Mouse (Mus musculus): ENCODE measurements around the gene Pagr1b. TPM values are rescaled to one million over a fixed set of nuclear protein-coding genes. Genes with fewer than 3 reads are reported as not detected.

Gene Pagr1b
- total RNA-seq, 2 experiments from 2014 or later: 11.8 TPM; not detected in 1

- no peak for ATAC-seq (replicated peaks; ENCODE audit: low FRiP score, poor library complexity, severe bottlenecking)
Observed at GRCm38 (mm10) chr7:126961965-126962364, 54.3 kb downstream of the Pagr1b start.

GRCm38 (mm10) chr7:126961095-126961494 lies 55.2 kb downstream of the Pagr1b start:
- ATAC-seq (replicated peaks; ENCODE audit: low FRiP score, poor library complexity, severe bottlenecking): no peak

GRCm38 (mm10) chr7:126959780-126960179 lies 56.5 kb downstream of the Pagr1b start:
- ATAC-seq (replicated peaks; ENCODE audit: low FRiP score, poor library complexity, severe bottlenecking): no peak

GRCm38 (mm10) chr7:126955125-126955524 lies 61.2 kb downstream of the Pagr1b start:
- ATAC-seq (replicated peaks; ENCODE audit: low FRiP score, poor library complexity, severe bottlenecking): no peak

GRCm38 (mm10) chr7:126952646-126953045 lies 63.6 kb downstream of the Pagr1b start:
- no peak for ATAC-seq (replicated peaks; ENCODE audit: low FRiP score, poor library complexity, severe bottlenecking)

GRCm38 (mm10) chr7:126951741-126952140 lies 64.5 kb downstream of the Pagr1b start:
- no peak for ATAC-seq (replicated peaks; ENCODE audit: low FRiP score, poor library complexity, severe bottlenecking)

Other genes with a start within 250 kb of the Pagr1b start
Only the 30 nearest of the 32 such genes appear.
- 2.1 and 4.3 TPM in 2 replicates for gene Tbx6, start 235.0 kb downstream of the Pagr1b start, total RNA-seq (2015; ENCODE audit: low replicate concordance)
- 2.6 and 2.7 TPM in 2 replicates for gene Tbx6, start 235.0 kb downstream of the Pagr1b start, total RNA-seq (2017; ENCODE audit: low replicate concordance)
- 63.7 and 105 TPM in 2 replicates for gene Ppp4c, start 224.0 kb downstream of the Pagr1b start, total RNA-seq (2015; ENCODE audit: low replicate concordance)
- gene Ppp4c, start 224.0 kb downstream of the Pagr1b start, total RNA-seq (2017; ENCODE audit: low replicate concordance): 52.8 and 67.6 TPM in 2 replicates
- not detected in 2 replicates for gene Fam57b, start 218.8 kb downstream of the Pagr1b start, total RNA-seq (2015; ENCODE audit: low replicate concordance)
- not detected in 2 replicates for gene Fam57b, start 218.8 kb downstream of the Pagr1b start, total RNA-seq (2017; ENCODE audit: low replicate concordance)
- gene 4930451I11Rik, start 184.8 kb downstream of the Pagr1b start, total RNA-seq (2015; ENCODE audit: low replicate concordance): not detected in 2 replicates
- gene 4930451I11Rik, start 184.8 kb downstream of the Pagr1b start, total RNA-seq (2017; ENCODE audit: low replicate concordance): not detected in 2 replicates
- gene Doc2a, start 169.1 kb downstream of the Pagr1b start, total RNA-seq (2015; ENCODE audit: low replicate concordance): not detected in 2 replicates
- not detected in 2 replicates for gene Doc2a, start 169.1 kb downstream of the Pagr1b start, total RNA-seq (2017; ENCODE audit: low replicate concordance)
- gene Hirip3, start 154.5 kb downstream of the Pagr1b start, total RNA-seq (2015; ENCODE audit: low replicate concordance): 50.8 and 63.3 TPM in 2 replicates
- 193 and 296 TPM in 2 replicates for gene Hirip3, start 154.5 kb downstream of the Pagr1b start, total RNA-seq (2017; ENCODE audit: low replicate concordance)
- 19.1 and 20.1 TPM in 2 replicates for gene Ino80e, start 154.1 kb downstream of the Pagr1b start, total RNA-seq (2015; ENCODE audit: low replicate concordance)
- 20.2 and 30.4 TPM in 2 replicates for gene Ino80e, start 154.1 kb downstream of the Pagr1b start, total RNA-seq (2017; ENCODE audit: low replicate concordance)
- 23.1 and 38.2 TPM in 2 replicates for gene Taok2, start 131.8 kb downstream of the Pagr1b start, total RNA-seq (2015; ENCODE audit: low replicate concordance)
- 65.6 and 76.2 TPM in 2 replicates for gene Taok2, start 131.8 kb downstream of the Pagr1b start, total RNA-seq (2017; ENCODE audit: low replicate concordance)
- gene Tmem219, start 93.6 kb downstream of the Pagr1b start, total RNA-seq (2015; ENCODE audit: low replicate concordance): 3.2 and 5.4 TPM in 2 replicates
- 4.0 and 10.4 TPM in 2 replicates for gene Tmem219, start 93.6 kb downstream of the Pagr1b start, total RNA-seq (2017; ENCODE audit: low replicate concordance)
- 21.6 TPM in 1 of 2 replicates, not detected in the other for gene Kctd13, start 87.6 kb downstream of the Pagr1b start, total RNA-seq (2015; ENCODE audit: low replicate concordance)
- gene Kctd13, start 87.6 kb downstream of the Pagr1b start, total RNA-seq (2017; ENCODE audit: low replicate concordance): 0.53 and 3.3 TPM in 2 replicates
- not detected in 2 replicates for gene Asphd1, start 66.9 kb downstream of the Pagr1b start, total RNA-seq (2015; ENCODE audit: low replicate concordance)
- not detected in 2 replicates for gene Asphd1, start 66.9 kb downstream of the Pagr1b start, total RNA-seq (2017; ENCODE audit: low replicate concordance)
- gene Sez6l2, start 65.9 kb downstream of the Pagr1b start, total RNA-seq (2015; ENCODE audit: low replicate concordance): not detected in 2 replicates
- gene Sez6l2, start 65.9 kb downstream of the Pagr1b start, total RNA-seq (2017; ENCODE audit: low replicate concordance): 0.45 TPM in 1 of 2 replicates, not detected in the other
- 29.8 and 30.3 TPM in 2 replicates for gene Cdipt, start 40.6 kb downstream of the Pagr1b start, total RNA-seq (2015; ENCODE audit: low replicate concordance)
- 19.7 and 27.1 TPM in 2 replicates for gene Cdipt, start 40.6 kb downstream of the Pagr1b start, total RNA-seq (2017; ENCODE audit: low replicate concordance)
- 2.9 TPM in 1 of 2 replicates, not detected in the other for gene Cdiptos, start 40.4 kb downstream of the Pagr1b start, total RNA-seq (2015; ENCODE audit: low replicate concordance)
- gene Cdiptos, start 40.4 kb downstream of the Pagr1b start, total RNA-seq (2017; ENCODE audit: low replicate concordance): not detected in 2 replicates
- 0.36 and 0.42 TPM in 2 replicates for gene Mvp, start 1.9 kb downstream of the Pagr1b start, total RNA-seq (2015; ENCODE audit: low replicate concordance)
- 6.7 and 7.7 TPM in 2 replicates for gene Mvp, start 1.9 kb downstream of the Pagr1b start, total RNA-seq (2017; ENCODE audit: low replicate concordance)
- 24.1 and 46.9 TPM in 2 replicates for gene Pagr1a, start 868 bp upstream of the Pagr1b start, total RNA-seq (2015; ENCODE audit: low replicate concordance)
- gene Pagr1a, start 868 bp upstream of the Pagr1b start, total RNA-seq (2017; ENCODE audit: low replicate concordance): 10.6 and 26.2 TPM in 2 replicates
- gene Gm42742, start 4.6 kb upstream of the Pagr1b start, total RNA-seq (2015; ENCODE audit: low replicate concordance): 1.7 TPM in 1 of 2 replicates, not detected in the other
- 10.8 and 28.1 TPM in 2 replicates for gene Gm42742, start 4.6 kb upstream of the Pagr1b start, total RNA-seq (2017; ENCODE audit: low replicate concordance)
- 0.84 TPM in 1 of 2 replicates, not detected in the other for gene Prrt2, start 4.7 kb upstream of the Pagr1b start, total RNA-seq (2015; ENCODE audit: low replicate concordance)
- gene Prrt2, start 4.7 kb upstream of the Pagr1b start, total RNA-seq (2017; ENCODE audit: low replicate concordance): 3.0 TPM in 1 of 2 replicates, not detected in the other
- gene Maz, start 10.6 kb upstream of the Pagr1b start, total RNA-seq (2015; ENCODE audit: low replicate concordance): 175 and 179 TPM in 2 replicates
- 96.8 and 123 TPM in 2 replicates for gene Maz, start 10.6 kb upstream of the Pagr1b start, total RNA-seq (2017; ENCODE audit: low replicate concordance)
- 651 and 861 TPM in 2 replicates for gene Kif22, start 26.0 kb upstream of the Pagr1b start, total RNA-seq (2015; ENCODE audit: low replicate concordance)
- 380 and 614 TPM in 2 replicates for gene Kif22, start 26.0 kb upstream of the Pagr1b start, total RNA-seq (2017; ENCODE audit: low replicate concordance)
- 3.6 and 9.2 TPM in 2 replicates for gene Zg16, start 70.8 kb upstream of the Pagr1b start, total RNA-seq (2015; ENCODE audit: low replicate concordance)
- 1.2 and 6.0 TPM in 2 replicates for gene Zg16, start 70.8 kb upstream of the Pagr1b start, total RNA-seq (2017; ENCODE audit: low replicate concordance)
- gene AI467606, start 74.9 kb upstream of the Pagr1b start, total RNA-seq (2015; ENCODE audit: low replicate concordance): 18.0 and 25.9 TPM in 2 replicates
- gene AI467606, start 74.9 kb upstream of the Pagr1b start, total RNA-seq (2017; ENCODE audit: low replicate concordance): 10.5 and 12.7 TPM in 2 replicates
- not detected in 2 replicates for gene Qprt, start 105.7 kb upstream of the Pagr1b start, total RNA-seq (2015; ENCODE audit: low replicate concordance)
- gene Qprt, start 105.7 kb upstream of the Pagr1b start, total RNA-seq (2017; ENCODE audit: low replicate concordance): 1.8 TPM in 1 of 2 replicates, not detected in the other
- gene Spn, start 121.3 kb upstream of the Pagr1b start, total RNA-seq (2015; ENCODE audit: low replicate concordance): 16.2 and 30.2 TPM in 2 replicates
- gene Spn, start 121.3 kb upstream of the Pagr1b start, total RNA-seq (2017; ENCODE audit: low replicate concordance): 30.8 and 32.0 TPM in 2 replicates
- gene Cd2bp2, start 179.6 kb upstream of the Pagr1b start, total RNA-seq (2015; ENCODE audit: low replicate concordance): 18.7 and 25.2 TPM in 2 replicates
- 43.6 and 63.3 TPM in 2 replicates for gene Cd2bp2, start 179.6 kb upstream of the Pagr1b start, total RNA-seq (2017; ENCODE audit: low replicate concordance)
- 25.6 and 36.4 TPM in 2 replicates for gene Tbc1d10b, start 192.0 kb upstream of the Pagr1b start, total RNA-seq (2015; ENCODE audit: low replicate concordance)
- gene Tbc1d10b, start 192.0 kb upstream of the Pagr1b start, total RNA-seq (2017; ENCODE audit: low replicate concordance): 85.3 and 173 TPM in 2 replicates
- 24.3 and 28.1 TPM in 2 replicates for gene Mylpf, start 192.4 kb upstream of the Pagr1b start, total RNA-seq (2015; ENCODE audit: low replicate concordance)
- 25.7 and 48.9 TPM in 2 replicates for gene Mylpf, start 192.4 kb upstream of the Pagr1b start, total RNA-seq (2017; ENCODE audit: low replicate concordance)
- gene Zfp553, start 216.6 kb upstream of the Pagr1b start, total RNA-seq (2015; ENCODE audit: low replicate concordance): 2.5 and 2.9 TPM in 2 replicates
- 0.77 and 10.0 TPM in 2 replicates for gene Zfp553, start 216.6 kb upstream of the Pagr1b start, total RNA-seq (2017; ENCODE audit: low replicate concordance)
- gene Sept1, start 216.6 kb upstream of the Pagr1b start, total RNA-seq (2015; ENCODE audit: low replicate concordance): 36.0 and 65.2 TPM in 2 replicates
- 24.0 and 44.4 TPM in 2 replicates for gene Sept1, start 216.6 kb upstream of the Pagr1b start, total RNA-seq (2017; ENCODE audit: low replicate concordance)
- gene Zfp771, start 227.8 kb upstream of the Pagr1b start, total RNA-seq (2015; ENCODE audit: low replicate concordance): 4.0 TPM in 1 of 2 replicates, not detected in the other
- 0.26 TPM in 1 of 2 replicates, not detected in the other for gene Zfp771, start 227.8 kb upstream of the Pagr1b start, total RNA-seq (2017; ENCODE audit: low replicate concordance)